Mouse (Mus musculus) stomach, embryonic 14.5 days (tissue): ENCODE measurements around the gene Nlrx1. TPM values are rescaled to one million over a fixed set of nuclear protein-coding genes. Genes with fewer than 3 reads are reported as not detected.

Experiments
- ATAC-seq: fragments of 200-750 bp; cut with Nextera tagmentation; 2 replicates; pipeline ENCODE4 v1.8.0; 2017; ENCODE audit warnings: low read depth, moderate TSS enrichment; ENCODE audit not compliant: insufficient number of reproducible peaks, insufficient read depth, low FRiP score
- H3K27ac ChIP-seq: fragments of 300-500 bp; sonication (generic); 2 replicates; pipeline ENCODE4 v1.5.1; 2014; ENCODE audit warnings: mild to moderate bottlenecking, low read length, moderate library complexity, mixed read lengths
- H3K27me3 ChIP-seq: fragments of 300-500 bp; sonication (generic); 2 replicates; pipeline ENCODE4 v1.6.1; 2014; ENCODE audit warnings: low read length, control low read depth, mixed read lengths; ENCODE audit not compliant: control insufficient read depth, insufficient read depth
- H3K36me3 ChIP-seq: fragments of 300-500 bp; sonication (generic); 2 replicates; pipeline ENCODE4 v1.6.1; 2014; ENCODE audit warnings: mild to moderate bottlenecking, control low read depth, low read length, moderate library complexity, mixed read lengths; ENCODE audit not compliant: control insufficient read depth, insufficient read depth
- H3K4me1 ChIP-seq: fragments of 300-500 bp; sonication (generic); 2 replicates; pipeline ENCODE4 v1.6.1; 2014; ENCODE audit warnings: low read length, control low read depth, mixed read lengths; ENCODE audit not compliant: control insufficient read depth, insufficient read depth
- H3K4me2 ChIP-seq: fragments of 300-500 bp; sonication (generic); replicated peaks from 2 replicates; pipeline ENCODE4 v1.6.1; 2014; ENCODE audit warnings: low read depth, low read length, control low read depth
- H3K4me3 ChIP-seq: fragments of 300-500 bp; sonication (generic); 2 replicates; pipeline ENCODE4 v1.5.1; 2014; ENCODE audit warnings: low read depth, low read length, control low read depth
- H3K9ac ChIP-seq: fragments of 300-500 bp; sonication (generic); replicated peaks from 2 replicates; pipeline ENCODE4 v1.6.1; 2014; ENCODE audit warnings: low read depth, mild to moderate bottlenecking, control low read depth, low read length, moderate library complexity, mixed read lengths
- H3K9me3 ChIP-seq: fragments of 300-500 bp; sonication (generic); 2 replicates; pipeline ENCODE4 v1.6.1; 2016; ENCODE audit warnings: low read depth, low read length, control low read depth; ENCODE audit not compliant: control insufficient read depth
- WGBS: fragments of 180-500 bp; shearing (Covaris S2); extraction: QIAGEN DNeasy Blood & Tissue Kit; methylation state at CpG from one replicate; pipeline ENCODE4 v1.1.7; 2014; 5-methylcytosine and 5-hydroxymethylcytosine counted together
- polyA plus RNA-seq: library from polyadenylated mRNA; unstranded; fragments of >200 nt; fragmentation: Nextera tagmentation; extraction: Ambion mirVana; gene quantifications from 2 replicates; pipeline ENCODE4 v1.2.1, GENCODE M21; 2014

The Nlrx1 gene
- polyA plus RNA-seq, 1 experiment from 2014 or later = 7.2 TPM

DNA sequence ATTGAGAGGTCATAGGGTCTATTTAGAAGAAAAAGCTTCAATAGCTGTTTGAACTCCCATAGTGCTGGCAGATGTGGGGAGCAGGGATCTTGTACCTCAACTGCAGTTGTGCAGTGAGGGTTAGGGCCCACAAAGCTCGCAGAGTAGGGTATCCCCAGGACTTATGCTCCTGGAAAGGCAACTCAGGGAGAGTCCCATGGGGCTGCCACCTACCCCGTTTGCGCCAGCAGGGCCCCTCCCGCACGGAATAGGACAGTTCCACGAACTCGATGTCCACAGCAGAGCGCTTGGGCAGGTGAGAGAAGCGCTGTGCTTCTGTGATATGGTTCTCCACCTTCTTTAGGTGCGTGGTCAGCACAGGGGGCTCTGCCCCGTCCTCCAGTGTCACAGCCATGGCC lies 18.6 kb upstream of the Nlrx1 start:
- no peaks in the 10 kb centered on the region for H3K9me3 ChIP-seq
- peak overlapping the region; percentile 42 for H3K9ac ChIP-seq
- H3K27me3 ChIP-seq = no peaks in the 10 kb centered on the region
- peak; percentile 25; the same call in 1 of the 2 replicates for ATAC-seq
- H3K36me3 ChIP-seq = no peaks in the 10 kb centered on the region; the same call in 1 of the 2 replicates
- peaks cover 4% of the 10 kb centered on the region; the same call in 1 of the 2 replicates for H3K4me1 ChIP-seq
- no peak overlapping the region for H3K27ac ChIP-seq
- peak overlapping the region; percentile 94 for H3K4me2 ChIP-seq
- WGBS = 12% methylated on average over 11 of the region's 11 CpGs
- H3K4me3 ChIP-seq = peak overlapping the region; percentile 63

GRCm38 (mm10) chr9:44286256-44286850 lies 18.0 kb upstream of the Nlrx1 start:
- no peak overlapping the region for H3K4me3 ChIP-seq
- no peak overlapping the region for H3K4me2 ChIP-seq
- no peak overlapping the region for H3K9ac ChIP-seq

GRCm38 (mm10) chr9:44283183-44283582 lies 14.8 kb upstream of the Nlrx1 start:
- Histone ChIP-seq H3K36me3 (no peaks in the 10 kb centered on the region), H3K9ac (no peak overlapping the region), H3K4me2 (no peak overlapping the region), H3K27me3 (no peaks in the 10 kb centered on the region), H3K27ac (no peak overlapping the region), H3K4me3 (no peak overlapping the region), H3K9me3 (no peaks in the 10 kb centered on the region), H3K4me1 (no peaks in the 10 kb centered on the region)
- ATAC-seq = no peak
- 71% methylated on average over 5 of the region's 5 CpGs for WGBS

More at GRCm38 (mm10) chr9:44286256-44286850, 18.0 kb upstream of the Nlrx1 start:
- Histone ChIP-seq H3K27ac (no peak overlapping the region), H3K36me3 (no peaks in the 10 kb centered on the region; the same call in 1 of the 2 replicates), H3K9me3 (no peaks in the 10 kb centered on the region), H3K4me1 (peaks cover 4% of the 10 kb centered on the region; the same call in 1 of the 2 replicates), H3K27me3 (no peaks in the 10 kb centered on the region)
- WGBS = 17% methylated on average over 6 of the region's 6 CpGs
- no peak for ATAC-seq

DNA sequence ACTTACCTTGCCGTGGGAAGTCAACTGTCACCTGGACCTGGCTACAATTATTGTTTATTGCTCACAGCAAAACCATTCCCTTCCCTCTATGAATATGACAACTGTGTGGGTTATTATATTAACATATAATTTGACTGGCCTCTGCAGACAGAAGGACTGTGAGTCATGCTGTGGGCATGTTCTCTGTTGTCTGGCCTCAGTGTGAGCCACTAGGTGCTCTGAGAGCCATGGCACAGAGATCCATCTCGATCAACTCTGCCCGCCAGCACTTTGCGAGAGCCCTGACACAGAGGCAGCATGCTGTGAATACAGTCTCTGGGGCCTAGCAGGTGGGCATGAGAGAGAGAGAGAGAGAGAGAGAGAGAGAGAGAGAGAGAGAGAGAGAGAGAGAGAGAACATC lies 1.6 kb upstream of the Nlrx1 start:
- Histone ChIP-seq H3K9me3 (no peaks in the 10 kb centered on the region), H3K27ac (no peak overlapping the region), H3K4me1 (0 out of 2 replicates have a peak, but pooled peaks cover 9% of the 10 kb centered on the region), H3K27me3 (no peaks in the 10 kb centered on the region), H3K4me2 (no peak overlapping the region), H3K4me3 (no peak overlapping the region), H3K9ac (no peak overlapping the region), H3K36me3 (no peaks in the 10 kb centered on the region; the same call in 1 of the 2 replicates)
- no peak for ATAC-seq
- 84% methylated on average over 4 of the region's 4 CpGs for WGBS

- 0 out of 2 replicates have a peak, but pooled peaks cover 9% of the 10 kb centered on the region for H3K4me1 ChIP-seq
- WGBS = 78% methylated on average over 3 of the region's 3 CpGs
- no peak overlapping the region for H3K27ac ChIP-seq
- no peak overlapping the region for H3K9ac ChIP-seq
- no peak for ATAC-seq
- no peak overlapping the region for H3K4me3 ChIP-seq
- no peaks in the 10 kb centered on the region for H3K9me3 ChIP-seq
- H3K36me3 ChIP-seq = no peaks in the 10 kb centered on the region; the same call in 1 of the 2 replicates
- H3K4me2 ChIP-seq = no peak overlapping the region
- no peaks in the 10 kb centered on the region for H3K27me3 ChIP-seq
These were observed 678 bp upstream of the Nlrx1 start for GRCm38 (mm10) chr9:44269077-44269476.

GRCm38 (mm10) chr9:44268027-44268360 lies 405 bp downstream of the Nlrx1 start:
- H3K4me3 ChIP-seq = peak overlapping the region; percentile 50

DNA sequence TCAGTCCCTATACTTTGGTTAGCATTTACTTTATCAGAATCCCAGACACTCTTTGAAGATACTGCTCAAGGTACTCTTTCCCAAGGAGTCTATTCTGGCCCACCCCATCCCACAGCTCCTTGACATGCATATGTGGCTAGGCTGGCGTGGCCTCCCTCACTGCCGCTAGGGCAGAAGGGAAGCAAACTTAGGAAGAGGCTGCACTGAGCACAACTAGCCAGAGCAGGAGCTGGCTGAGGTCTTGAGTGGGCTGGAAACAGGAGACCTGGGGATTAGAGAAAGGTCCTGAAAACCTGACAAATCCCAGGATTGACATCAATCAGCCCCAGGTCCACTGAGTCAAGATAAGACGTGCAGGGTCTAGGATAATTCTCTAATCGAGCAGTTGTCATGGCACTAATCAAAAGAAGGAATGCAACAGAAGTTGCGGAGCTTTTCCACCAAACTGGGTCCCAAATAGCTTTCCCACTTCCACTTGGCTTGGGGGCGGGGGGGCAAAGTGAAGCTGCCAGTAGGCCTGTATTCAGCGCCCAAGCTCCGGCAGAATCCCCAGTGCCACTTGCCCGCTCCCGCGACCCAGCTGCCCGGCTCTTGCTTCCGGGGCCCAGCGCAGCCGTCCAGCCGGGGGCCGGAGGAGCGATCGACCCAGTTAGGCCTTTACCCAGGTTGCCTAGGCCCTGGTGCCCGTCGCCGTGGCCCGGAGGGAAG lies 926 bp downstream of the Nlrx1 start:
- Histone ChIP-seq H3K4me1 (0 out of 2 replicates have a peak, but pooled peaks cover 9% of the 10 kb centered on the region), H3K27me3 (no peaks in the 10 kb centered on the region), H3K9ac (peak overlapping the region; percentile 79), H3K9me3 (no peaks in the 10 kb centered on the region), H3K27ac (peak overlapping the region; percentile 72; the same call in 1 of the 2 replicates), H3K4me3 (peak overlapping the region; percentile 50), H3K4me2 (peak overlapping the region; percentile 75), H3K36me3 (0 out of 2 replicates have a peak, but pooled peaks cover under 1% of the 10 kb centered on the region)
- ATAC-seq = no peak; the same call in 1 of the 2 replicates
- WGBS = 8% methylated on average over 23 of the region's 23 CpGs

More at GRCm38 (mm10) chr9:44268027-44268360, 405 bp downstream of the Nlrx1 start:
- H3K27me3 ChIP-seq = no peaks in the 10 kb centered on the region
- H3K4me1 ChIP-seq = 0 out of 2 replicates have a peak, but pooled peaks cover 9% of the 10 kb centered on the region
- H3K9ac ChIP-seq = peak overlapping the region; percentile 79
- no peaks in the 10 kb centered on the region for H3K9me3 ChIP-seq
- peak overlapping the region; percentile 75 for H3K4me2 ChIP-seq
- peak; percentile 90 for ATAC-seq
- H3K27ac ChIP-seq = peak overlapping the region; percentile 72; the same call in 1 of the 2 replicates
- WGBS = 7% methylated on average over 28 of the region's 28 CpGs
- no peaks in the 10 kb centered on the region for H3K36me3 ChIP-seq

DNA sequence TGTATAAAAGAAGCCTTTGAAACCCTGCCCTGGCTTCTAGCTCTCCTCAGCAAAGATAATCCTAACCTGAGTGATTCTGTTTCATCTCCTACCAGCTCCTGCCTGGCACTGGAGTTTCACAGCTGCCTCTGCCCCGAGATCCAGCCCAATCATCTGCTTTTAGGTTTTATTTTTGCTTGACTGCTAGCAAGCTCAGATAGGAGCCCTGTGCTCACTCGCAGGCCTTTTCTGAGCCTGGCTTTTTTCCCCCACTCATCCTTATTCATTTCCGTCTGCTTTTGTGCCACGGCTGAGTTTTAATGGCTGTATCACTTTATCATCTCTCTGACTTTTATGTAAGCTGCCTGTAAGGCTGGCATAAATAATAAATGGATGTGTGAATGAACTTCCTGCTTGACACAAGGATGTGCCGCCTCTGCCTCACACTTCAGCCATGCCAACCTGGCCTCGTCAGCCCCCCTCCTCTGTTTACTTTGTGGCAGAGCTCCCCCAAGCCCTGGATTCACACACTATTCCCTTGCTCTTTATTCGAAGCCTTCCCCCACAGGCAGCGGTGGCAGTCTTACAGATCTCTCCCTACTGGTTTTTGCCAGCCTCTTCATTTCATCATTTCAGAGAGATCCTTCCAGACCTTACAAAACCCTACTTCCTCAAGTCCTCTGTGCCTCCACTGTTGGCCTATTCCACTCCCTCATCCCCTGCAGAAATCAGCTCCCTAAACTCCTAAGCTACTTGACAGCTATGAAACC lies 1.7 kb downstream of the Nlrx1 start:
- WGBS = 42% methylated on average over 8 of the region's 8 CpGs
- H3K27me3 ChIP-seq = no peaks in the 10 kb centered on the region
- 0 out of 2 replicates have a peak, but pooled peaks cover 9% of the 10 kb centered on the region for H3K4me1 ChIP-seq
- H3K9me3 ChIP-seq = no peaks in the 10 kb centered on the region
- no peak overlapping the region for H3K4me3 ChIP-seq
- 0 out of 2 replicates have a peak, but pooled peaks cover 4% of the 10 kb centered on the region for H3K36me3 ChIP-seq
- no peak overlapping the region for H3K9ac ChIP-seq
- H3K27ac ChIP-seq = peak overlapping the region; percentile 3; the same call in 1 of the 2 replicates
- H3K4me2 ChIP-seq = 0 out of 2 replicates have a peak overlapping the region, but pooled peaks have one; percentile 75
- ATAC-seq = no peak
